Mouse (Mus musculus): ENCODE measurements at regions not wholly inside any gene's neighbourhood (a gene's known extent, or its start where the extent isn't known, plus 50 kb on each side); places are given as distances from the start of the nearest gene placed in this dataset.

- no peak for TF ChIP-seq POLR2A (IDR thresholded peaks at IDR 0.05; ENCODE audit: low read depth, low read length)
- no peak for TF ChIP-seq CTCF (conservative IDR thresholded peaks at IDR 0.05; ENCODE audit: insufficient read depth, insufficient read length, low read depth, low read length)
Observed at GRCm38 (mm10) chr2:174584272-174584671, 59.1 kb upstream of the Zfp831 start.
